Mouse (Mus musculus) left cerebral cortex, adult 9 months (tissue): ENCODE data around the gene Spopl.
"Not testable (repeated sequence)": the region's sequence is repeated elsewhere in the genome, so short reads cannot be mapped to it uniquely, and the experiment has no call there.

Experiments used
- DNase-seq, 2 experiments: peaks; one replicate each; pipeline ENCODE4 v3.0.0; 2022; ENCODE audit warnings: low spot score in 2 of 2

Spopl gene

GRCm38 (mm10) chr2:23571302-23572156, at the start of gene Spopl:
Gene Spopl (minus strand): TSS chr2:23572106.
- peak; percentile 64 to 89 for DNase-seq

GRCm38 (mm10) chr2:23620128-23620527, 48.2 kb upstream of the Spopl start:
- DNase-seq, result no peak

GRCm38 (mm10) chr2:23617989-23618388, 46.1 kb upstream of the Spopl start:
- no peak for DNase-seq

GRCm38 (mm10) chr2:23605391-23605790, 33.5 kb upstream of the Spopl start:
- peak in 1 of 2 experiments; percentile 2 for DNase-seq

- DNase-seq, result no peak
Measured at GRCm38 (mm10) chr2:23588769-23589168, 16.9 kb upstream of the Spopl start.

GRCm38 (mm10) chr2:23572157-23572532, 239 bp upstream of the Spopl start:
- DNase-seq, result not testable (repeated sequence)

- DNase-seq, result no peak
Measured at GRCm38 (mm10) chr2:23570563-23570962, 1.3 kb downstream of the Spopl start.

- no peak for DNase-seq
Measured at GRCm38 (mm10) chr2:23568775-23569174, 3.1 kb downstream of the Spopl start.

GRCm38 (mm10) chr2:23565081-23565801, 6.7 kb downstream of the Spopl start:
- DNase-seq, result no peak

- DNase-seq, result no peak
Measured at GRCm38 (mm10) chr2:23562898-23563297, 9.0 kb downstream of the Spopl start.

- DNase-seq, result no peak
Measured at GRCm38 (mm10) chr2:23559186-23559585, 12.7 kb downstream of the Spopl start.

GRCm38 (mm10) chr2:23551235-23551634, 20.7 kb downstream of the Spopl start:
- DNase-seq, result no peak

GRCm38 (mm10) chr2:23547220-23547619, 24.7 kb downstream of the Spopl start:
- DNase-seq, result no peak

GRCm38 (mm10) chr2:23539967-23540366, 31.9 kb downstream of the Spopl start:
- DNase-seq, result no peak

GRCm38 (mm10) chr2:23527717-23528116, 44.2 kb downstream of the Spopl start:
- DNase-seq, result not testable (repeated sequence)

- DNase-seq, result no peak
Measured at GRCm38 (mm10) chr2:23505141-23505540, 66.8 kb downstream of the Spopl start.

- DNase-seq, result no peak
Measured at GRCm38 (mm10) chr2:23481715-23482114, 90.2 kb downstream of the Spopl start.

- no peak for DNase-seq
Measured at GRCm38 (mm10) chr2:23467471-23467870, 104.4 kb downstream of the Spopl start.

- no peak for DNase-seq
Measured at GRCm38 (mm10) chr2:23457452-23457851, 114.5 kb downstream of the Spopl start.
